Mouse (Mus musculus) frontal cortex, postnatal 14 days (tissue): ENCODE results near the gene Pam.

Experiments used
- DNase-seq, 2 experiments: peaks; one replicate each; pipeline ENCODE4 v3.0.0; 2022; ENCODE audit warnings: low spot score in 2 of 2

The Pam gene

GRCm38 (mm10) chr1:97833466-97834353 lies 261.7 kb downstream of the Pam start:
- peak in 1 of 2 experiments; percentile 21 for DNase-seq

DNA sequence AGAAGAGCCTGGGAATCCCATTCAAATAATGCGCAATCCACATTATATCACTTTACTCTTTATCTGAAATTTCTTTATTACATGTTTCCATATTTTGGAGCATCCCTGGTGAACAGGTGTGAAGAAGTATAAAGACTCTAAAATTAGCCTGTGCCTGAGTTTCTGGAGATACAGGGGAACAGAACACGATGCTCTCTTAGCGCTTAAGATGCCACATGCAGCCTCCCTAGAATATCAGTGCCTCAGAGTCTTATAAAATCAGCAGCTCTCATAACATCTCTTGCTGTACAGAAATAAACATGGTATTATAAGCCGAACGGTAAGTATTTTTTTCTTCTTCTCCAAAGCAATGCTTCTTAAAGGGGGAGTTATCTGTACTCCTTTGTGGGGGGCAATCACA lies 267.4 kb downstream of the Pam start:
- DNase-seq, result no peak

DNA sequence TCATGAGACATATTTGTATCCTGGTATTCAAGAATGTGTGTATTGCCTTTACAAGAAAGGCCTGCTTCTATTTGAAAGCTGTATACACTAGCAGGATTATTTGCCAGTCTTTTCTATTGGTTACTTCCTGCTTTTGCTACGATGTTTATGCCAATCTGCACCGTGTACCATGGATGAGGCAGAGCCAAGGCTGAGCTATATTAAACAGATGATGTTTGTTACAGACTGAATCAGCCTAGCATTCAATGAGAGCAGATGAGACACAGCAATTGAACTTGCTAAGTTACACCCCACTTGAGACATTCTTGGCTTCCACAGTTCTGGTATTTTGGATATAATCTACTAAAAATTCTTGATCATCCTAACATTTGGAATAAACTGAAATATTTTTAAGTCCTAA lies 267.9 kb downstream of the Pam start:
- DNase-seq, result no peak

DNA sequence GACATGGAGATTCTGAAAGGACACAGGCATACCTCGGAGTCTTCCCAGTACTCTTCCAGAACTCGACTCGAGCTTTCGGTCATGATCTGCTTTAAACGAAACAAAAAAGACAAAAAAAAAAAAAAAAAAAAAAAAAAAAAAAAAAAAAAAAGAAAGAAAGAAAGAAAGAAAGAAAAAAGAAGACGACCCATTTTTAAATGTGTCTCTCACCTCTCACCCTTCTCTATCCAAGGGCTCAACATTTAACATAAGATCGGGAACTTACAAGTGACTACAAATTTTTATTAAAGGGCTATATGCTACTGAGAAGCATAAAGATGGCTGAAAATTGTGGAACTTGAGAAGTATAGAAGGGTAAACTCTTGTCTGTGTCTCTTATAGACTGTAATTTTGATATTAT lies 272.5 kb downstream of the Pam start:
- no peak for DNase-seq

- no peak for DNase-seq
Observed at GRCm38 (mm10) chr1:97822203-97822602, 273.2 kb downstream of the Pam start.

DNA sequence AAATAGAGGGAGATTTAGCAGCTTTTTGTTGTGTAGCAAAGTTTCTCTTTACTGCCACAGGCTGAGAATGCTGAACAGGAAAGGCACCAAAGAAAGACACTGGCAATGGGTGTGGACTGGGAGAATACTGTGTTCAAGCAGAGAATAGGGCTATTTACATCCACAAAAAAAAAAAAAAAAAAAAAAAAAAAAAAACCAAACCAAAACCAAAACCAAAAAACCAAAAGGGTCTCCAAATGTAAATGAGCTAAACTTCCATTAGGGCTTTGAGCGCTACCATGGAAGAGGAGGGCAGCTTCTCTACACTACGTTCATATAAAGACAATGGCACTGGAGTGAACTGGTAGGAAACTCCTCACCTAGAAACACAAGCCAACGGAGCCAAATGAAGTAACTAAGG lies 274.2 kb downstream of the Pam start:
- no peak for DNase-seq

DNA sequence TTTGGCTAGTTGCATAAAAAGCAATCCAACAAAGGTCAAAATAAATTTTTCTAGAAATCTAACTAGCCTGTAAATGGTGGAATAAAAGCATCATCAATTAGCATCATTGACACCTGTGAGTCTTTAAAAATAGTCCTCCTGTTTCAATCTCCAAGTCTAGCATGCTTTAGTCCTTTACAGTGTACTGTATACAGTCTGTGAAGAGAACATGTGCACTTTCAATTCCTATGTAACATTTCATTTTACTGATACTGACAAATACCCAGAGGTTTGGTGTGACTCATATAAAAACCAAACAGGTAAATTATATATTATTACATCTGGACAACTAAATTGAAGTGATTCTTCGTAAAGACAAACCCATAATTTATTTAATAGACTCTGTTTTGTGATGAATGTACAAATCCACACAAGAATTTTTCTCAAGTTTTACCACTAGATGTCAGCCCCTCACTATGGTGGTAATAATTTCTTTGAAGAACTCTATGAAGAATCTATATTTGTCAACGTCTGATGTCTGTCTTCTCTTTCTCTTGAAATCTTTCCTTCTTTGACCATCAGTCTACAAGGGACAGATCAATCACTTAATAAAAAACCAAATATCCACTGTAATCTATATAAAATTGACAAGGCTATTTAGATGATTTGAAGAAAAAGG lies 286.1 kb downstream of the Pam start:
- DNase-seq, result no peak

DNA sequence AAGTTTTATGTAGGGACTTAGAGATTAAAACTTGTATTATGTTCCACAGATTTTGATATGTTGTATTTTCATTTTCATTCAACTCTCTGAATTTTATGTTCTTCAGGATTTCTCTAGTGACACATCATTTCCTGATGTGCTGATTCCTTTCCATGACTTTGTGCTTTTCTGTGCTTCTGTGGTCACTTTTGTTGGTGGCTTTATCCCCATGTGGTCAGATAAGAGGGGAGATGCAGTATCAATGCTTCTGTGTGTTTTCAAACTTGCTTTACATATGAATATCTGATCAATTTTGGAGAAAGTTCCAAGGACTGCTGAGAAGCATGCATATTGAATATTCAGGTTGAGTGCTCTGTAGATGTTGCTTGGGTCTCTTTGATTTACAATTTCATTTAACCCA lies 290.9 kb downstream of the Pam start:
- no peak for DNase-seq

DNA sequence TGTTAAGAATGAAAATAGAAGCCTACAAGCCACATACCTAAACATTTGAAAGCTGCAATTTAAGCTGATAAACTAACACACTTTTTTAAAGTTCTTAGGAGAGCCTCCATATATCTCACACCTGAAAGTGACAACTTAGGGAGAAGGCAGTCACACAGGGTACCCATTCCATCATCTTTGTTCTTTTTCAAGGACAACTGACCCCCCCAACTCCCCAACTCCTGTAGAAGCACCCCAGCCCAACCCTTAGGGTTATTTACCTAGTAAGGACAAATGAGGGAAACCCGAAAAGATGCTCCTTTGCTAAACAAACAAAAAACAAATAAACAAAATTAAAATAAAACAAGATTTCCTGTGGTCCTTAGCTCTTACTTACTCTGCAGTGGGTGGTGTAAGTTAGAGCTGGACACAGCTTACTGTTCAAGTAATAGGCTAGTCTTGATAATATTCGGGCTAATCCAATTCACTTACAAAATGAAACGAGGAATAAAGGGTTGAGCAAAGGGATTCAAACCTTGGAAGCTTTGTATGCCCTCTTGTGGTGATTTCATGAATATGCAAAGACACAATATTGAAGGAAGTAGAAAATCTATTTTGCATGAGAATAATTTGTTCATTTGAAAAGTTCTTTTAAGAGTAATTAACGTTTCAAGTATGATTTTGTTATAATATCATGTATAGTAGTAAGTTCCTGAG lies 293.1 kb downstream of the Pam start:
- no peak for DNase-seq

- DNase-seq, result no peak
Observed at GRCm38 (mm10) chr1:97795936-97796335, 299.5 kb downstream of the Pam start.

DNA sequence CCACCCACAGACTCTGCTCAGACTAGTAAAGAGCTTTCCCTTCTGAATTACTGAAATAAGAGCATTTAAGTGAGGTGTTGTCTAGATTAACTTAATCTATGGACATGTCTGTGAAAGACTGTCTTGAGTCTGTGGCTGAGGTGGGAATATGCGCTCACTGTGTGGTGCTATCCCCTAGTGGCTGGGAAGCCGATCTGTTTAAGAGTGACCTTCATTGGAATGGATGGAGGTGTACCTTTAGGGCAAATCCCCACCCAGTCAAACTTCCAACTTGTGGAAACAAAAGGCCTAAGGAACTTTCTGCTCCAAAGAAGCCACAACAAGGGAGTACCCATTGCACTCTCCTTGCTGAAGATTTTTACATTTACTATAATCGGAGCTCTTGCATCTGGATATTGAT lies 301.3 kb downstream of the Pam start:
- no peak for DNase-seq

DNA sequence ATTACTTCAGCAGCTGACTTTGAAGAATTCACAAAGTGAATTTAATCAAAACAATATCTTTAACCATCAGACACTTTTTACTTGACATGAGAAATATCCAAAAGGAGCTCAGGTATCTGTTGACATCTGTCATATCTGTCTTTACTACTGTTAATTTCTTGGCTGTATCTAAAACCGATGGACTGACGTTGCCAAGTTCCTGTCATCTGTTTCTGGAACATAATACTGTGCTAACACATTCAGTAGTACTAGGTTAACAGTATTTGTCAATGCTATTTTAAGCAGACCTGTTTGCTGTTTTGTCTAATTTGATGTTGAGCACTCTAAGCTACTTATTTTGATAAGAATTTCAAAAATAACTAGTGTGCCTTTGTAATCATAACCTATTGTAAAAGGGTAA lies 307.0 kb downstream of the Pam start:
- DNase-seq, result no peak

DNA sequence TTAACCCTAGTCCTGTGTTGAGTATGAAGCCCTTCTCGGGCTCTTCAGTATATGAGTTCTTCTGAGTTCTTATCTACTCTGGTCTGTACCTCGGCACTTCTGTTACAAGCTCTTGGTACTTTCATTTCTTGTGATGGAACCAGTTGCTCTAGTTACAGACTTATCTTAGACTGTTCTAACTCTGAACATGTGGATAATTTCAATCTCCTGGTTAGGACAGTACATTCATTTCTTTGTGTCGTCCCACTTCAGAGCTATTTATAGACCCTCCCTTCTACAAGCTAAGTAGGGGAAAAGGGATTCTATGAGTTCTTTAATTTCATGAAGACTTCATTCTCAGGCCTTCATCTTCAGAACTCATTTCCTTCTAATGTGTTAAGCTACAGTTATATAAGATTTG lies 307.8 kb downstream of the Pam start:
- no peak for DNase-seq

DNA sequence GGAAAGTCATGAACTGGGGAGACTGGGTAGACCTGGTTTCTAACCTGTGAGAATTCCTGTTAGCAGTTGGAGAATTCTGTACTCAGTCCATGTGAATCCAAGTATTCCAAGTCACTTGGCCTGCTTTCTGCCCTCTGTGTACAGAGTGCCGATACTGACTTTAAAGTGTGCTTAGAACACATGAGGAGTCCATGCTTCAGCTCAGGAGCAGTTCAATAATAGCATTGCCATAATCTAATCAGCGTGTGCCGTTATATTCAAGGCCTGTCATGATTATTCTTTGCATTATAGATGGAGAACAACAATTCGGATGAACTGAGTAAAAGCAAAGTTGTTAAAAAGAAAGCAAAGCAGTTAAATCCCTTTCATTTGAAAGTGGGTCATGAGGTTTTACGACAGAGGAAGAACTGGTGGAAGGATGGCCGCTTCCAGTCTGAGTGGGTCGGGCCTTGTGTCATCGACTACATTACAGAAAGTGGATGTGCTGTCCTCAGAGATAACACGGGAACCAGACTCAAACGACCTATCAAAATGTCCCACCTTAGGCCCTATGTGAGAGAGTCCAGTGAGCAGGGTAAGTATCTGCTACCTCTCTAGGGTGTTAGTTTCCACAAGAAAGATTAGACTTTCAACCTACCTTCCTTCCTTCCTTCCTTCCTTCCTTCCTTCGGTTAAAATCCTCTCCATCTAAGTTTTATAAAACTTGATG lies 309.6 kb downstream of the Pam start:
- no peak for DNase-seq

DNA sequence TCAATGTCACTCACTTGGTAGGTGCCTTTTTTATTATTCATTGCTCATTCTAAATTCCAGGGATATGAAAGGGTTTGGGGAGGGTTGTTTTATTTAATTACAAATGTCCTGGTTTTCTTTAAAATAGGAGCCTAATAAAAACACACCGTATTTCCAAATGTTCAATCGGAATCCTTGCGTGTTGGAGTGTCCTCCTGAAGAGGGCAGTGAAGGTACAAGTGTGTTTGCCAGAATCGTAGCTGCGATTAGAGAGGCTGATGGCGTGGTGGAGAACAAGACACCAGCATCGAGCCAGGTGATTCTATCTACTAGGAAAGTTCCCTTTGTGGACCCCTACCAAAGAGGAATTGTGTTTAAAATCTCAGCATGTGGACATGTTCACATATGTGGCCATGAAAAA lies 310.5 kb downstream of the Pam start:
- DNase-seq, result no peak

- no peak for DNase-seq
Observed at GRCm38 (mm10) chr1:97781674-97782073, 313.8 kb downstream of the Pam start.

GRCm38 (mm10) chr1:97773973-97774372 lies 321.5 kb downstream of the Pam start:
- no peak for DNase-seq

GRCm38 (mm10) chr1:97773362-97773761 lies 322.1 kb downstream of the Pam start:
- DNase-seq, result no peak

- no peak for DNase-seq
Observed at GRCm38 (mm10) chr1:97771727-97772126, 323.7 kb downstream of the Pam start.

DNA sequence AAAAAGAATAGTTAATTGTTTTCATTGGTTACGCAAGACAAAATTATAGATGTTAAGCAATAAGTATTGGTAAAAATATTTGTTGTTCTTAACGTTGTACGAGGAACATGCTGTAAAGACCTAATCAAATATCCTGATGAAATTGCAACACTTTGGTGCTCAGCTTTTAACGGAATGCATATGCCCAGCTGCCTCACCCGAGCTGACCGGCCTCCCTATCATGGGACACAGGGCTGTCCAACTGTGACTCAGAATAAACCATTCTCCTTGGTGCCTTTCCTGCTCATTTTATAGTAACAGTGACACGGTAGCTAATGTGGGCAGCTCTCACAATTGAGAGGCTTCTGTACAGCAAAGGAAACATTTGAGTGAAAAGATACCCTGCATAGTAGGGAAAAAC lies 324.3 kb downstream of the Pam start:
- no peak for DNase-seq

DNA sequence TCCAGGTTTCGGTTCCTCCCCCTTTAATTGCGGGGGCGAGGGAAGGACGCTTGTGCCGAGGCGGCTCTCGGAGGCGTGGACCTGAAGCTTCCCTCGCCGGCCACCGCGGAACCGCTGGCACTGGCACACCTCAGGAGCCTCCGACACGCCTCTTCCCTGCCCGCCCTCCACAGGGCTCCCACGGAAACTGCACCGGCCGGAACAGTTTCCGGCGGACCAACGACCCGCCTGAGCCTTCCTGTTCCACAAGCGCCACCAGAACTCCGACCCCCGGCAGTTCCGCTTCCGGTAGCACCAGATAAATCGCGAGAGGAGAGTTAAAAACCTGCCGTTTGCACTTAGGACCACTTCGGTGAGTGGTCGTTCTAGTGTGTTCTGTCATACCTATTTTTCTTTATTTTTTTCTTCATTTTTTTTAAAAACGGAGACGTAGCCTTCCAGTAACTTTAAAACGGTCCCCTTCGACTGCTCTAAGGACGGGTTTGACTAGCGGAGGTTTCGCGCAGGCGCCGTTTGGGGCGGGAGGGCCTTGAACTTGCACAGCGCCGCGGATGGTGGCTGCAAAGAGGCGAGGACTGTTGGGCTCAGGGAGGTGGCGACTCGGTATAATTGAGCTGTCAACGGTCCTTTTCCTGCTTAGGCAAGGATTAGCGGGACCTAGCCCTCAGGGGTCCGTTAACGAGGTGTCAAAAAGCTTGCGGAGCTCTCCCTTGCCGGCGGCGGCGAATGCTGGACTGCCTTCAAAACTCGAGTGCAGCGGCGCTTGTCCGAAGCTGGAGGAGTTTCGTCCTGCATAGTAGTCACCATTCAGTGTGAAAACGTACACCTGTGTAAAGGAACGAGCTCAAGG lies 325.3 kb downstream of the Pam start, which contains the start of the genes Gin1 and Ppip5k2:
Gene Gin1 (plus strand): TSS at position 269 of the 850 bp plus-strand sequence.
Gene Ppip5k2 (minus strand): TSS at position 508 of the 850 bp plus-strand sequence.
- DNase-seq, result peak; percentile 89 to 91
